Mouse (Mus musculus): Measurements from ENCODE around the gene Ift27.
A peak's percentile ranks its signal among the peaks of the same experiment; 100 is the strongest.

Ift27 gene

GRCm38 (mm10) chr15:78173972-78174886, at the start of gene Ift27:
Gene Ift27 (minus strand): TSS chr15:78174107.
- peak; percentile 100 for DNase-seq (ENCODE audit: low read depth, low spot score)

- no peak for DNase-seq (ENCODE audit: low read depth, low spot score)
Observed at GRCm38 (mm10) chr15:78215269-78215668, 41.4 kb upstream of the Ift27 start.

DNA sequence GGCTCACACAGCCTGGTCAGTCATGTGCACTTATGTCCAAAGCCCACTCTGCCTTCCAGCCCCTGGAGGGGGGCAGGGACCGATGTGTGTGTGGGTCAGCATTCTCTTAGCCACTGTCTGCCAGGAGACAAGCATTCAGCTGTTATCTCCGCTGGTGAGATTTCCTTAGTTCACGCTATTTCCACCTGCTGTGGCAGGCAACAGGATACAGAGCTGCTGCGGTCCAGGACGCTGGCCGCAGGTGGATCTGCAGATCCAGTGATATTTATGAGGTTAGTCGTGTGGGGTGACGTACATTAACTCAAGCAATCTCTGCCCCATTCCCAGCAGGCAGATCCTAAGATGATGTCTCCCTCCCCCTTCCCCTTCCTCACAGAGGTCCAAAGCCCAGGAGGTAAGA, 37.5 kb upstream of the Ift27 start:
- DNase-seq (ENCODE audit: low read depth, low spot score), result no peak

DNA sequence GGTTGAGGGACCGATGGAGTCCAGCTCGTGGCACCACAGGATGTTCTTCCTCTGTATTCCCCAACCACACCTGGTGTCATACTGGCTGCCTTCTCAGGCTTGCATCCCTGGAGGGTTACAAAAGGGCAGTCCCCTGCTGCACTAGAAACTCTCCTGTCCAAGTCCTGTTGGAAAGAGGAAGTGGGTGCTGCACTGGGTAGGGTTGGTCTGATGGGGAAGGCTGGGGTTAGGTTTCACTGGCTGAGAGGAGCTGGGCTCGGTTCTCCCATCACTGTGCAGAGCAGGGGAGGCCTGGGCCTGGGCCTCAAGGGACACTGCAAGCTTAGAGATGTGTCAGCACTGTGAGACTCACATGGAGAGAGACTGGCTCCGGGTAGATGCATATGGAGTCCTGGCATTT, 36.3 kb upstream of the Ift27 start:
- DNase-seq (ENCODE audit: low read depth, low spot score), result no peak

DNA sequence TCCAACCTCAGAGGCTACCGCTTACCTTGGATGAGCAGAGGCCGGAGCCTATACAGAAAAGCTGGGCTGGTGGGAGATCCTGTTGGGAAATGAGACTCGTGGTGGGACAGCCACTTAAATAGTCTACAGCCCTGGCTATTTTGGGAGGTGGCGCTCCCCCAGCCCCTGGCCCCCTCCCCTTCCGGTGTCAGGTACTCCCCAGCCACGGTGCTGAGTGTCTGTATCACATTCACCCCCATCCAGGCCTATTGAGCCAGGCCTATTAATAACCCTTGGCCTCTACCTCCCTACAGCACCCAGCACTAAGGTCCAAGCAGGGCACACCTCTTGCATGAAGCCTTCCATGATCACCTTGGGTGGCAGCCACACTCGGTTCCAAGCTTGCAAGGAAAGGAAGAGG, 32.4 kb upstream of the Ift27 start, which contains the start of gene Pvalb:
Pvalb (minus strand) TSS at position 89 of the 400 bp plus-strand sequence.
- DNase-seq (ENCODE audit: low read depth, low spot score), result no peak

DNA sequence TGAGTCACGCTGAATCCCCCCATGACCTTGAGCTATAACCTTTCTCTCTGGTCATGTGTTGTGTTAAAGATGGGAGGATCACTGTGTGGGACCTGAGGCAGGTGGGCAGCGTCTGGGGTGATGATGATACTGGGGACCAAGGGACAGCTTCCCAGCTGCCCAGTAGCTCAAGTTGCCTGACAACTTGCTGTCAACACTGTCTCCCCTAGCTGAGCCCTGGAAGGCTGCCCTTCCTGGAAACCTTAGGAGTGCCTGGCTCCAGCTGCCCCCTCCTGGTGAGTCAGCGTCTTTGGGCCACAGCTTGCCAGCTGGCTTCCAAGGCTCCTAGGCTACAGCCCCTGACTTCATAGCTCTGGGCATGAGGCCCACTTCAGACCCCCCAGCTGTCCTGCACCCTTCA, 31.3 kb upstream of the Ift27 start:
- DNase-seq (ENCODE audit: low read depth, low spot score), result peak; percentile 36

DNA sequence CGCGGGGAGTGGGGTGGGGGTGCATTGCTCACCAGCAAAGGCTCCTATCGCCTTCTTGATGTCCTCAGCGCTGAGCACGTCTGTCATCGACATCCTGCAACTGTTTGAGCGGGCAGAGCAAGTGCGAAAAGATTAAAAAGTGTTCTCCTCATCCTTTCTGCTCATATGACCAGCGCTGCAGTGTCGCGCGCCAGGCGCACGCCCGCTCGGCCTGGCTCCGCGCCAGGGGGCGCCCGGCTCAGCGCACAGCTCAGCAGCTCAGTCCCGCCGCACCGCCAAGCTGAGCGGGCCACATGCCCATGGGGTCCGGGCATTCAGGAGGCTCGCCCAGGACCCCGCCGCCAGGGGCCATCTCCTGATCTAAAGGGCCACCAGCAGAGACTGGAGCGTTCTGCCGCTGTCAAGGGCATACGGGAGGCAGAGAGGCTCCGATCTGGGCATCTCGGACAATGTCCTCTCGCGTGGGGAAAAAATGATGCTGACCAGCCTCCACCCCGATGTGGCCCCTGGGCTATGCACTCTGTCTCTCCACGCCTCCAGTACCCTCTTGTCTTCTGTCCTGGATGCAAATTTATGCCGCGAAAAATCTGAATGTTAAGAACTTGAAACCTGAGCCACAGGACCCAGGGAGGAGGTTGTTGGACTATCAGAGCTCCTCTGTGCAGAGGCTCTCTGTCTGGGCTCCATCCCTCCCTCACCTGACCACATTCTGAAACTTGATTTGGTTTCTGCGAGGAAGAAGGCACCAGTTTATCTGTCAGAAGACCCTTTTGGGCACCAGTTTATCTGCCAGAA, 30.3 kb upstream of the Ift27 start:
- peak; percentile 54 for DNase-seq (ENCODE audit: low read depth, low spot score)

DNA sequence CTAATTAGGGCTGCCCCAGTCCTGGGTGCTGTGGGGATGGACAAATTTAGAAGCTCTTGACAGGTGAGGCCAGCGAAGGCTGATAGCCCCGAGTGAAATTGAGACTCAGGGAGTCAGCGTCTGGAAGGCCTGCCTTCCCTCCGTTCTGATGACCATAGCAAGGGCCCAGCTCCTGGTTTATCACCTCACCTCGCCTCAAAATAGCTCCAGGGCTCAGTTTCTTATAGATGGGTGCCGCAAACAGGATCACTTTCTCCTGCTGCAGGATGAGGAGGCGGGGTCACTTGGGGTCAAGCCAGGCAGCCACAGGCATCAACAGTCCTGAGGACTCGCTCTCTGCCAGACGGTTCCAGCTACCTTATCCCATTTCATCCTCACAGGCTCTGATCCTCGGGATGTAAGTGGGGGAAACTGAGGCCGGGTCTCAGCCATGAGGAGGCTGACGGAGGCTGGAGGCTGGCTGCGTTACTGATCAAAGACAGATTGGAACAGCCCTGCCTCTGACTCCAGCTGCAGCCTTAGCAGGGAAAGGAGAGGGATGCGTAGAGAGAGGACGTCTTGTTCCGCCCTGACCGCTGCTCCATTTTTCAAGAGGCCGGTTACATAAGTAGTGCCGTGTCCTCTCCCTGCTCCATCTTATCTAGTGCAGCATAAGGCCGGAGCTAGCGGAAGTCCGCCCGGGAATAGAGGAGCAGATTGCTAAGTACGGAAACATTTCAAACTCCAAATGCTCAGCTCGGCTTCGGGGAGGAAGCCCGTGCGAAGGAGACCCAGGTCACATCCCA, 21.4 kb upstream of the Ift27 start:
- no peak for DNase-seq (ENCODE audit: low read depth, low spot score)

GRCm38 (mm10) chr15:78194320-78194719, 20.4 kb upstream of the Ift27 start:
- DNase-seq (ENCODE audit: low read depth, low spot score), result no peak

GRCm38 (mm10) chr15:78189636-78190035, 15.7 kb upstream of the Ift27 start:
- DNase-seq (ENCODE audit: low read depth, low spot score), result no peak

- DNase-seq (ENCODE audit: low read depth, low spot score), result no peak
Observed at GRCm38 (mm10) chr15:78188546-78188945, 14.6 kb upstream of the Ift27 start.

DNA sequence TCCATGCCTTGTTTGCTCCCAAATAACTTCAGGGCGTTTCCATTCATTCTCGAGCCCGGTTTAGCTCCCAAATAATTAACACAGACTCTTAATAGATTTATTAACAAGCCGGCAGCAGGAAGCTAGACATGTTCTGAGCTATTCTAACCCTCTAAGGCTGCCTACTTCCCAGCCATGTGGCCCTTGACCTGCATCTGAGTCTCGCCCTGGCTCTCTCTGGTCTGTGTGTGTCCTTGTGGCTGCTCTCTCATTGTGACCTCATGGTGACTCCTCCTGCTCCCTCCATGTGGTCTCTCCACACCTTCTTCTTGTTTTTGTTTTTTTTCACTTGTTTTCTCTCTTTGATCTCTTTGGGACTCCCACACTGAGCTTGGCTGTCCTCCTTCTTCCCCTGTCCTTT, 13.0 kb upstream of the Ift27 start:
- no peak for DNase-seq (ENCODE audit: low read depth, low spot score)

DNA sequence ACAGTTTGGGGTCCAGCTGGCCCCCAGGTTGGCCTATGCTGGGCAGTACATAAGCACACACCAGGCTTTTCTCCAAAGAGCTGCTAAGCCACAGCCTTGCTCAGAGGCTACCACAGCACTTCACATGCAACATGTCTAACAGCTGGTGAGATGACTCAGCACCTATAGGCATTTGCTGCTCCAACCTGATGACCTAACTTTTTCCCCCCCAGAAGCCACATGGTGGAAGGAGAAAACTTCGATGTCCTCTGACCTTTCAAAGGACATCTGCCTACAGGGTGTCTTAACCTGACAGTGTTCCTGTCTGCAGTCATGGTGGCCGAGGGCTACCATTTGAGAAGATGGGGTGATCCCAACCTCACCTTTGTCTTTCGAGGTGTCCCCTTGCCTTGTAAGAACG, 11.7 kb upstream of the Ift27 start:
- no peak for DNase-seq (ENCODE audit: low read depth, low spot score)

GRCm38 (mm10) chr15:78184855-78185254, 10.9 kb upstream of the Ift27 start:
- peak; percentile 65 for DNase-seq (ENCODE audit: low read depth, low spot score)

GRCm38 (mm10) chr15:78181701-78182405, 7.9 kb upstream of the Ift27 start:
- no peak for DNase-seq (ENCODE audit: low read depth, low spot score)

- no peak for DNase-seq (ENCODE audit: low read depth, low spot score)
Observed at GRCm38 (mm10) chr15:78179775-78180174, 5.9 kb upstream of the Ift27 start.

- DNase-seq (ENCODE audit: low read depth, low spot score), result peak; percentile 82
Observed at GRCm38 (mm10) chr15:78178397-78178796, 4.5 kb upstream of the Ift27 start.

GRCm38 (mm10) chr15:78177257-78177656, 3.4 kb upstream of the Ift27 start:
- no peak for DNase-seq (ENCODE audit: low read depth, low spot score)

DNA sequence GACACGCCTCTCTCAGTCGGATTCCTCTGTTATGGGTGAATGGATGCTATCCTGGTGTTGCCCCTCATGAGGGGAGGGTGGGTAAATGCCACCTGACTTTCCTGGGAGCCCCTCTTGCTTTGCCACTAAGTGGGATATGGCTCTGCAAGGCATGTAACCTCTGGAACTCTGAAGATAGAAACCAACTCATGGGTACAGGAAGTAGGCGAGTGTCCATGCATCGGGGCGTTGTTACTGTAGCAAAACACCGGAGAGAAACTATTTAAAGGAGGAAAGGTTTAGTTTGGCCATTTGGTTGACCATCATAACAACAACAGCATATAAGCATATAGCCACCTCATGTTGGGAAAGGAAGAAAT, 959 bp upstream of the Ift27 start:
- no peak for DNase-seq (ENCODE audit: low read depth, low spot score)

DNA sequence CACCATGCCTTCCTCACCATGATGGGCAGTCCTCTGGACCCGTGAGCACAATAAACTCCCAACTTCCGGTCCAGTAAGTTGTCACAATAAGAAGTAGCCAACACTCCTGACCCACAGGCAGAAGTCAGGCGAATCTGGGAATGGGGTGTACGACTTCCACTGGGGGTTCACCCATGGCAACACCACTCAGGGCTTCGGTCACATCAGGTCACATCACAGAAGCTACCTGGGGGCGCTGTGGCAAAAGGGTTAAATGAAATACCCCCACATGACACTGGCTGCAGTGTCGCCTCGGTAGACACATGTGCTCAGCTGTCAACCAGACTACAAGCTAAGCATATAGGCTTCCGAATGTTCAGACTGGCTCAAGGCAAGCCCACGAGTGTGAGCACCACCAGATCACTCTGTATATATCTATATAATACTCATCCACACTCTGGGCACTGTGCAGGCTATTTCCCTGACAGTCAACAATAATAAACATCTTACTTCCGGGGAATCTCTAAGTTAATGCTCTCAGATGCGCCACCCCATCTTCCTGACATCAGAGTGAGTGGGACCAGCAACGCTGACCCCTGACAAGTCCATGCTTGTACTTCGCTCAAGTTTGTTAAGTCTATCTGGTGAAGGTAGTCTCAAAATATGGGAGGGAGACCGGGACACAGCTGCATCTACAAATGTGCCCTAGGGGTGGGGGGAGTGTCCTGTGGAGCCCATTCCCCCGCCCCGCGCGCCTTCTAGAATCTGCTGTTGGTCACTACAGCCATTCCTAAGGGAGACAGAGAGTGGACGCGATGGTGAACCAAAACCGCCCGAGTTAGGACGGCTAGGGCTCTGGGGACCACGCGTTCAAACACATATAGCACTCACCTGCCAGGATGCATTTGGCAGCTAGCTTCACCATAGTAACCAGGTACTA, 749 bp downstream of the Ift27 start:
- no peak for DNase-seq (ENCODE audit: low read depth, low spot score)

Measured in mesoderm, embryonic 11.5 days (tissue).